Mouse (Mus musculus): Measurements from ENCODE around the gene Zfp706. TPM values are rescaled to one million over a fixed set of nuclear protein-coding genes. Genes with fewer than 3 reads are reported as not detected.

Gene Zfp706
- total RNA-seq, 1 experiment, result 65.1 TPM

- H3K4me1 ChIP-seq (ENCODE audit: control insufficient read depth in 2 of 2, insufficient read depth in 2 of 2, low read length in 2 of 2, poor library complexity in 1 of 2), result peaks cover 4 to 17% of the 10 kb centered on the region in 2 experiments
- H3K9me3 ChIP-seq (ENCODE audit: control insufficient read depth, insufficient read depth, low read depth, low read length), result no peaks in the 10 kb centered on the region; the same call in 1 of the 2 replicates
- in situ Hi-C loops (cut with MboI; ENCODE audit: low sequenced_read_pairs in 2 of 2, unreplicated experiment in 2 of 2), result no loop called here
- H3K4me3 ChIP-seq (ENCODE audit: insufficient read depth in 1 of 2, low read depth in 1 of 2, low read length in 2 of 2, poor library complexity in 1 of 2, severe bottlenecking in 1 of 2), result no peak overlapping the region
- TF ChIP-seq HCFC1 (IDR thresholded peaks at IDR 0.05; ENCODE audit: borderline replicate concordance, insufficient read depth, low read length), result no peak
- TF ChIP-seq ZNF384 (IDR thresholded peaks at IDR 0.05; ENCODE audit: low read depth, low read length), result no peak
- no peak for TF ChIP-seq CHD2 (IDR thresholded peaks at IDR 0.05; ENCODE audit: low read depth, low read length)
- no peak overlapping the region for H3K9ac ChIP-seq (ENCODE audit: insufficient read depth, low read depth, low read length, poor library complexity, severe bottlenecking)
- no peak for DNase-seq (ENCODE audit: low read depth, low spot score)
- peaks cover 11% of the 10 kb centered on the region for H3K36me3 ChIP-seq (ENCODE audit: control insufficient read depth, insufficient read depth, low read length, poor library complexity, severe bottlenecking)
- H3K27ac ChIP-seq (ENCODE audit: insufficient read depth, low read depth, low read length, poor library complexity, severe bottlenecking), result no peak overlapping the region
These were observed 17.7 kb downstream of the Zfp706 start for GRCm38 (mm10) chr15:36989922-36990321.

DNA sequence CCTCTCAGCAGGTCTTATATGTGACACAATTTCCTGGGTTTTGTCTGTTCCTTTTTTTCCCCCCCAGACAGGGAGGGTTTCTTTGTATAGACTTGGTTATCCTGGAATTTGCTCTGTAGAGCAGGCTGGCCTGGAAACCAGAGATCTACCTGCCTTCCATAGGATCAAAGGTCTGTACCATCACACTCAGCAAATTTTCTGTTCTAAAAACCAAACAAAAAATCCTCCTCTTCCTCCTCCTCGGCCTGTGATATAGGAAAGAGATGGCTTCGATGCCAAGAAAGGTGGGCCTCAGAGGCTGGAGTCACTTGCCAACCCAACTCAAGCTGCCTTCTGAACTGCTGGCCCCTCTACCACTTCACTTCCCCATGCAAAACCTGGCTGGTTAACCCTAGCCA lies 18.9 kb downstream of the Zfp706 start:
- no peak for DNase-seq (ENCODE audit: low read depth, low spot score)
- in situ Hi-C loops (cut with MboI; ENCODE audit: low sequenced_read_pairs in 2 of 2, unreplicated experiment in 2 of 2), result no loop called here
- Histone ChIP-seq H3K9me3 (ENCODE audit: control insufficient read depth, insufficient read depth, low read depth, low read length) (no peaks in the 10 kb centered on the region; the same call in 1 of the 2 replicates), H3K27ac (ENCODE audit: insufficient read depth, low read depth, low read length, poor library complexity, severe bottlenecking) (no peak overlapping the region), H3K4me3 (ENCODE audit: insufficient read depth in 1 of 2, low read depth in 1 of 2, low read length in 2 of 2, poor library complexity in 1 of 2, severe bottlenecking in 1 of 2) (no peak overlapping the region), H3K4me1 (ENCODE audit: control insufficient read depth in 2 of 2, insufficient read depth in 2 of 2, low read length in 2 of 2, poor library complexity in 1 of 2) (peaks cover 4 to 24% of the 10 kb centered on the region in 2 experiments), H3K36me3 (ENCODE audit: control insufficient read depth, insufficient read depth, low read length, poor library complexity, severe bottlenecking) (peaks cover 11% of the 10 kb centered on the region), H3K9ac (ENCODE audit: insufficient read depth, low read depth, low read length, poor library complexity, severe bottlenecking) (no peak overlapping the region)
- TF ChIP-seq HCFC1 (IDR thresholded peaks at IDR 0.05; ENCODE audit: borderline replicate concordance, insufficient read depth, low read length) (no peak), MAFK (IDR thresholded peaks at IDR 0.05; ENCODE audit: insufficient read depth, low read depth, low read length) (no peak), ZNF384 (IDR thresholded peaks at IDR 0.05; ENCODE audit: low read depth, low read length) (no peak), ZC3H11A (IDR thresholded peaks at IDR 0.05; ENCODE audit: borderline replicate concordance, low read depth, low read length) (no peak)

DNA sequence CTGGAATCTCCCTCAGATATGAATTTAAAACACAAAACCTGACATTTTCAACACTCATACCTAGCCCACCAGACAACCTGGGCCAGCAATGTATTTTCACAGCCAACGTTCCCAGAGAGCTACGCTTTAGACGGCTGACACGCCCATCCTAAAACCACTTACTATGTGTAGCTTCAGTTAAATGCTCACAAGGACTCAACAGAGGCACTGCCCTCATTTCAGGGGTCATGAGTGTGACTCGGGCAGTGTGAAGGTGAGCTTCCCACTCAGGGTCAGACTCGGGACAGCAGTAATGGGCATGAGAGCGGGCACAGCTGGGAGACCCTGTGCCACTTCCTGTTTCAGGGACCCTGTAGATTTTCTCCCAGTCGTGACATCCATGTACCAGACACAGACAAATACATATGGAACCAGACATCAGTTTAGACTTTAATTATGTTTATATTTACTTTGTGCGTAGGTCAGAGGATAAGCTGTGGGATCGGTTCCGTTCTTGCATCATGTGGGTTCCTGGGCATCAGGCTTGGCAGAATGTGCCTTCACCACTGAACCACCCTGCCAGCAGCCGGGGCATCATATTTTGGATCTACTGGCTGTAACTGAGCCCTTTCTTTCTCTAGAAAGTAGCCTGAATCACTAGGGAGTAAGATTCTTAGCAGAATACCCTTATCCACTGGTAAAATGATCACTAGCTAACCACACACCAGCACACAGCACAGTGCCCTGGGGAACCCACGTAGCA lies 19.4 kb downstream of the Zfp706 start:
- H3K4me1 ChIP-seq (ENCODE audit: control insufficient read depth in 2 of 2, insufficient read depth in 2 of 2, low read length in 2 of 2, poor library complexity in 1 of 2), result peaks cover 4 to 24% of the 10 kb centered on the region in 2 experiments
- no peaks in the 10 kb centered on the region; the same call in 1 of the 2 replicates for H3K9me3 ChIP-seq (ENCODE audit: control insufficient read depth, insufficient read depth, low read depth, low read length)
- TF ChIP-seq ZNF384 (IDR thresholded peaks at IDR 0.05; ENCODE audit: low read depth, low read length) (no peak), HCFC1 (IDR thresholded peaks at IDR 0.05; ENCODE audit: borderline replicate concordance, insufficient read depth, low read length) (no peak), CHD2 (IDR thresholded peaks at IDR 0.05; ENCODE audit: low read depth, low read length) (no peak), ZC3H11A (IDR thresholded peaks at IDR 0.05; ENCODE audit: borderline replicate concordance, low read depth, low read length) (no peak), MAFK (IDR thresholded peaks at IDR 0.05; ENCODE audit: insufficient read depth, low read depth, low read length) (no peak)
- no peak overlapping the region for H3K9ac ChIP-seq (ENCODE audit: insufficient read depth, low read depth, low read length, poor library complexity, severe bottlenecking)
- no peak for DNase-seq (ENCODE audit: low read depth, low spot score)
- no peak overlapping the region for H3K4me3 ChIP-seq (ENCODE audit: insufficient read depth in 1 of 2, low read depth in 1 of 2, low read length in 2 of 2, poor library complexity in 1 of 2, severe bottlenecking in 1 of 2)
- H3K36me3 ChIP-seq (ENCODE audit: control insufficient read depth, insufficient read depth, low read length, poor library complexity, severe bottlenecking), result peaks cover 7% of the 10 kb centered on the region
- no peak overlapping the region for H3K27ac ChIP-seq (ENCODE audit: insufficient read depth, low read depth, low read length, poor library complexity, severe bottlenecking)
- in situ Hi-C loops (cut with MboI; ENCODE audit: low sequenced_read_pairs in 2 of 2, unreplicated experiment in 2 of 2), result no loop called here

GRCm38 (mm10) chr15:36987211-36987877 lies 20.2 kb downstream of the Zfp706 start:
- TF ChIP-seq ZC3H11A (IDR thresholded peaks at IDR 0.05; ENCODE audit: borderline replicate concordance, low read depth, low read length), result no peak
- no peak for TF ChIP-seq HCFC1 (IDR thresholded peaks at IDR 0.05; ENCODE audit: borderline replicate concordance, insufficient read depth, low read length)
- no peak for TF ChIP-seq ZNF384 (IDR thresholded peaks at IDR 0.05; ENCODE audit: low read depth, low read length)
- TF ChIP-seq MAFK (IDR thresholded peaks at IDR 0.05; ENCODE audit: insufficient read depth, low read depth, low read length), result no peak
- TF ChIP-seq CHD2 (IDR thresholded peaks at IDR 0.05; ENCODE audit: low read depth, low read length), result no peak
- H3K9me3 ChIP-seq (ENCODE audit: control insufficient read depth, insufficient read depth, low read depth, low read length), result no peaks in the 10 kb centered on the region; the same call in 1 of the 2 replicates
- in situ Hi-C loops (cut with MboI; ENCODE audit: low sequenced_read_pairs in 2 of 2, unreplicated experiment in 2 of 2), result no loop called here
- H3K27ac ChIP-seq (ENCODE audit: insufficient read depth, low read depth, low read length, poor library complexity, severe bottlenecking), result no peak overlapping the region
- H3K4me3 ChIP-seq (ENCODE audit: insufficient read depth in 1 of 2, low read depth in 1 of 2, low read length in 2 of 2, poor library complexity in 1 of 2, severe bottlenecking in 1 of 2), result no peak overlapping the region
- no peaks in the 10 kb centered on the region for H3K36me3 ChIP-seq (ENCODE audit: control insufficient read depth, insufficient read depth, low read length, poor library complexity, severe bottlenecking)
- no peak overlapping the region for H3K9ac ChIP-seq (ENCODE audit: insufficient read depth, low read depth, low read length, poor library complexity, severe bottlenecking)
- H3K4me1 ChIP-seq (ENCODE audit: control insufficient read depth in 2 of 2, insufficient read depth in 2 of 2, low read length in 2 of 2, poor library complexity in 1 of 2), result peaks cover 4 to 19% of the 10 kb centered on the region in 2 experiments
- DNase-seq (ENCODE audit: low read depth, low spot score), result no peak

All from ES-E14 (cell line).